Mouse (Mus musculus): ENCODE data around the gene Gm20388. TPM values are rescaled to one million over a fixed set of nuclear protein-coding genes. Genes with fewer than 3 reads are reported as not detected.

Gene Gm20388
- total RNA-seq, 2 experiments from 2014 or later = 18.6 TPM; not detected in 1

DNA sequence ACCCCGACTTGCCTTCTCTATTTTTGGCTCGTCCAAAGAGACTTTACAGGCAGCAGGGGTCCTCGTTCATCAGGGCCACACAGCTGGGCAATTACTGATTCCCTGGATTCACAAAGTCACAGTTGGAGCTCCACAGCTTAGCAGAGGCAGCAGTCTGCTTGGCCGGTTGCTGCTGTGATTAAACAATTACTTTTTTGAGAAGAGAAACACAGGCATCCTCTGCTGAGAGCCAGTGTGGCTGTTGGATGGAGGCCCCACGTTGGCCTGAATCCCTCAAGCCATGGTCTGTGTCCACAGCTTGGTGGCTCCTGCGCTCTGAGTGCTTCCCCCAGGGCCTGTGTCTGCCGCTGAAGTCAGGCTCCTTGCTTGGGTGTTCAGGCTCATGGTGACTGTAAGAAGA, 2904.0 kb downstream of the Gm20388 start:
- intact Hi-C loops (cut with DNase I) = no loop called here

GRCm38 (mm10) chr8:122816965-122817364, 2906.3 kb downstream of the Gm20388 start:
- intact Hi-C loops (cut with DNase I) = no loop called here
- no peak for DNase-seq (ENCODE audit: low spot score in 2 of 2)

More for the DNA sequence above, 2904.0 kb downstream of the Gm20388 start:
- peak in 1 of 2 experiments; percentile 22 for DNase-seq (ENCODE audit: low spot score in 2 of 2)

DNA sequence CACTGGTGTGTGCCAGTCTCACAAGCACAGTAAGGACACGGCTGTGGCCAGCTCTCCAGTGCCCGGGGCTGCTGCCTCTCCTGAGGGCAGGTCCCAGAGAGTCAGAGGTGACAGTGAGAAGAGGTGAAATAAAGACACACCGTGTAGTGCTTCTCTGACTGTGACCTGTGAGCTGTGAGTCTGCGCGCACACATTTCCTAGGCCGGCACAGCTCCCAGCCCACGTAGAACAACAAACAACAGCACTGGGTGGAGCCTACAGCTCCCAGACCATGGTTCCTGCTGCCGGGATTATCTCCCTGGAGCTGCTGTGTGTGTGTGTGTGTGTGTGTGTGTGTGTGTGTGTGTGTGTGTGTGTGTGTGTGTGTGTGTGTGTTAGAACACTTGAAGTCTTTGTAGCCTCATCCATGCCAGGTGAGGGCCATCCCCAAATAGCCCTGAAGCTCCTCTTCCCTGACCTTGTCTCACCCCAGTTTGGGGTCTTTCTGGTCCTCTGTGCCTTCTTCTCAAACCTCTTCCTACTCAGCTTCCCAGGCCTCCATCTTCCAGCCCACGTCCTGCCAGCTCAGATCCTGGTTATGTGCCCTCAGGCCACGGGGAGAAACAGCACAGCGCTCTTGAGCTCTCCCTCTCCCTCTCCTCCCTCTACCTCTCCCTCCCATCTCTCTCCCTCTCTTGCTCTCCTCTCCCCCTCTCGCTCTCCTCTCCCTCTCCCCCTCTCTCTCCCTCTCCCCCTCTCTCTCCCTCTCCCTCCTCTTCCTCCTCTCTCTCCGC, 2907.3 kb downstream of the Gm20388 start:
- intact Hi-C loops (cut with DNase I) = no loop called here
- no peak for DNase-seq (ENCODE audit: low spot score in 2 of 2)

GRCm38 (mm10) chr8:122819776-122820175, 2909.1 kb downstream of the Gm20388 start:
- DNase-seq (ENCODE audit: low spot score in 2 of 2) = no peak
- intact Hi-C loops (cut with DNase I) = no loop called here

- intact Hi-C loops (cut with DNase I) = no loop called here
- DNase-seq (ENCODE audit: low spot score in 2 of 2) = no peak
Observed at GRCm38 (mm10) chr8:122824571-122824970, 2913.9 kb downstream of the Gm20388 start.

DNA sequence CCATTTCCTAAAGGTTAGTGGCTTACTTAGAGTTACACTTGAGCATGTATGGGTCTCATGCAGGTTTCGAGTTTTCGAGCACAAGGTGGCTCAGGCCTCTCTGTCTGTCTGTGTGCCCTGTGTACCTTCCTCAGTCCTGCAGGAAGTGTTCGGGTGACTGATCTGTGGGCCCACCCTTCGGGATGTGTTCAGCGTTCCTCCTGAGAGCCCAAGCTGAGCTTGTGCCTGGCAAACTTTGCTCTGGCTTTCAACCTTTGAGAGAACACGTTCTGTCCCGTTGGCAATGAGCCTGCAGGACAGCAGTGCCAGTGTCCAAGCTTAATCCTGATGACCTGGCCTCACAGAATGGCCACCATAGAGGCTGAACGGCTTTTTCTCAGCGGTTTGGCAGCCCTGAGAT, 2914.3 kb downstream of the Gm20388 start:
- no peak for DNase-seq (ENCODE audit: low spot score in 2 of 2)
- intact Hi-C loops (cut with DNase I) = no loop called here

DNA sequence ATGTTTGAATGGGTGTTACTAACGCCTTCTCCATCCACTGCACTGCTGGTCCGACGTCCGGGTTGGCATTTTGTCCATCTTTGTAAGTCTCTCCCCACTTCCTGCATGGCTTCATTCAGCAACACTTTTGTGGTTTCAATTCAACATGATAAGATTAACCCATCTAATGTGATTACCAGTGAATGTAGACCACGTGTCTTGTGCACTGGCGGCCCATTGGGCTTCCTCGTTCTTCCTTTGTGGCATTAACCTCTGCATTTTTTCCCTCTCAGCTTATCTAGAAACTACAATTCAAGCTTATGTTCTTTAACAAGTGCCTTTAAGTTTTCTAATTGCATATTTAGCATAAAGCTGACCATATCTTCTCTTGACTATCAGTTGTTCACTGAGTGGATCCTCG, 2914.8 kb downstream of the Gm20388 start:
- no peak for DNase-seq (ENCODE audit: low spot score in 2 of 2)
- intact Hi-C loops (cut with DNase I) = no loop called here

DNA sequence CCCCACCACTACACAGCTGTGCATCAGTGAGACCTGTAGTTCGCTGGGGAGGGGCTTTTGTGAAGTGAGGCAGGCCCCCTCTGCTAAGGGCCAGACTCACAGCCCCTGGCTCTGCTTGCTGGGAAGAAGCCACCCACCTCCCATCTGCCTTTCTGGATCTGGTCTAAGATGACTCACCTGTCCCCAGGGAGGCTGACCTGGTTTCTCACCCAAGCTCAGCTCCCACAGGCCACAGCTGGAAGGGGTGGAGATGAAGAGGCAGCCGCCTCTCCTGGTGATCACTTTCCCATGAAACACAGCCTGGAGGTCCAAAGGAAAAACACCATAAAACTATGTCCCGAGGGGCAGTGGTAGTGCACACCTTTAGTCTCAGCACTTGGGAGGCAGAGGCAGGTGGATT, 2918.8 kb downstream of the Gm20388 start:
- intact Hi-C loops (cut with DNase I) = no loop called here

GRCm38 (mm10) chr8:122830349-122831061, 2919.9 kb downstream of the Gm20388 start:
- intact Hi-C loops (cut with DNase I) = loop anchor here (1.0 to 5.0 kb wide), 4 partner anchors 152 to 362 kb away; no protein-coding TSS in a partner anchor
- DNase-seq (ENCODE audit: low spot score in 2 of 2) = peak; percentile 89 to 94

More for the DNA sequence above, 2918.8 kb downstream of the Gm20388 start:
- DNase-seq (ENCODE audit: low spot score in 2 of 2) = peak in 1 of 2 experiments; percentile 17

GRCm38 (mm10) chr8:122834416-122834815, 2923.8 kb downstream of the Gm20388 start:
- DNase-seq (ENCODE audit: low spot score in 2 of 2) = no peak
- intact Hi-C loops (cut with DNase I) = loop anchor here (5.0 kb wide), 2 partner anchors 337 to 358 kb away; no protein-coding TSS in a partner anchor

DNA sequence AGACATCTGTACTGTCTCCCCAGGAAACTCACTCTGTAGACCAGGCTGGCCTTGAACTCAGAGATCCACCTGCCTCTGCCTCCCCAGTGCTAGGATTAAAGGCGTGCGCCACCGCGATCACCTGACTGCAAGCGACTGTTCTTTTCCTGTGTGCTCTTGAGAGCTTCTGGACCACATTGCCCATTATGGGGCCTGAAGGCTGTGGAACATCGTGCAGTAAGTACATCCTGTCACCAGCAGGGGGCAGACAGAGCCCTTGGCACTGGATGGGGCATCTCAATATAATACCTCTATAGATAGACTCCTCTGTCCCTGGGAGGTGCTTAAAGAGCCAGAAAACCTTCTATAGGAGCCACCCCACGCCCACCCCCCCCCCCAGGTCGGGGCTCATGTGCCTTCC, 2924.3 kb downstream of the Gm20388 start:
- intact Hi-C loops (cut with DNase I) = loop anchor here (5.0 kb wide), 3 partner anchors 338 to 367 kb away; no protein-coding TSS in a partner anchor
- peak; percentile 75 to 85 for DNase-seq (ENCODE audit: low spot score in 2 of 2)

DNA sequence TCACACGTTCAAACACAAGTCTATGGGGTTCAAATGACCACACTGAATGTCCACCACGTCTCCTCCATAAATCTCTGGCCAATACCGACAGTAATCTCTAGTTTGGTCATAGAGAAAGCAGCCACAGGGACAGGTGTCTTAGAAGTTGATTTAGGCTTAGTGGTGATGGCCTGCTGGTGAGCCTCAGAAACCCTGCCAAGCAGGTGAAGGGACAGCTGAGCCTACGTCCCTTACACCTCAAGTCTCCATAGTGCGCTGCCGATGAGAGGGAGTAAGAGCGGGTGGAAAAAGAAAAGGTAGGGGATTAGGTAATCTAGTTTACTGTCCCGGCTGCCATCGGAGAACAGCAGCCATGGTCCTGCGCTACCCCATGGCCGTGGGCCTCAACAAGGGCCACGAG, 2925.6 kb downstream of the Gm20388 start:
- no peak for DNase-seq (ENCODE audit: low spot score in 2 of 2)
- intact Hi-C loops (cut with DNase I) = loop anchor here (5.0 kb wide), 1 partner anchor 366 kb away; no protein-coding TSS in a partner anchor

DNA sequence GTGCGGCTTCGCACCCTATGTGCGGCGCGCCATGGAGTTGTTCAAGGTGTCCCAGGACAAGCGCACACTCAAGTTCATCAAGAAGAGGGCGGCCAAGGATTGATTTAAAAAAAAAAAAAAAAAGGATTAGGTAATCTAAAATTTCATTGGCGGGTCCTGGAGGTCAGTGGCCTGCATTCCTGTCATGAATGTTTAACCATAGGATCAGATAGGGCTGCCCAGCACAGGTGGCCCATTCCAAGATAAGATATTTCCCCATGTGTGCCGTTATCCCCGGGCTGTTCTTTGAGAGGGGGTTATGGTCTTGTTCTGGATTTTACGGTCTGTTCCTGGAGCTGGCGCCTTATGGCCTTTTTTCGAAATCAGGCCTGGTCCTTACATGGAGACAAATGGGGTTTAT, 2926.1 kb downstream of the Gm20388 start:
- no peak for DNase-seq (ENCODE audit: low spot score in 2 of 2)
- intact Hi-C loops (cut with DNase I) = loop anchor here (5.0 kb wide), 1 partner anchor 366 kb away; no protein-coding TSS in a partner anchor

DNA sequence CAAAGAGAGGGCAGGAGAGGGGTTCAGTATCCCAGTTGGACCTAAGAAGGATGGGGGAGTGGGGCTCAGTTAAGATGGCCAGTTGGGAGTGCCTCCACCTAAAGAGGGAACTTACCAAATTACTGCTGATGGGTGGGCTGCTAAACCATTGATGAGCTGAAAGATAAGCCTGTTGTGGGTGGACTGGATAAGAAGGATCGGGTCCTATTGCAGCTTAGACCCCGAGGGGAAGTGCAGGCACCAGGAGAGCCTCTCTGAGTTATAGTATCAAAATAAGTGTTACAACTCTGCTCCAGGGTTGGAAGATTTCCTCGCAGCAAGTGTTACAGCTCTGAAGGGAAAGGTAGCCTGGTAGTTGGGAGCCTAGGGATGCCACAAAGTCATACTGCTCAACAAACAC, 2933.5 kb downstream of the Gm20388 start:
- intact Hi-C loops (cut with DNase I) = no loop called here
- DNase-seq (ENCODE audit: low spot score in 2 of 2) = no peak

DNA sequence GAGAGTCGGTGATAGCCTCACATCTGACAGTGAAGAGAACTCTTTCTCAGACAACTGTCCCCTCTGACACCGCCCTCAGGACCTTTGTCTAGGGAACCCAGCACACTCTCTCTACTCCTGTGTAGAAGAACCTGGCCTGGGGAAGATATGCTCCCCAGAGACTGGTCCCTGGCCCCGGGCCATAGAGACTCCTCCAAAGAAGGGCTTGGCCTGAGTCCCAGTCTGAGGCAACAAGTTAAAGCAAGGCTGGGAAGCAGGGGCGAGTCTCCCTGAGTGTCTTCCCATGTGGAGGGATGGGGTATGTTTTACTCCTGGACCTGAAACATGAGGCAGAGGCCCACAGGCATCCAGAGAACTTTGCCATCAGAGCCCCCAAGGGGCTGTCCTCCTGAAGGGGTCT, 2935.0 kb downstream of the Gm20388 start:
- intact Hi-C loops (cut with DNase I) = no loop called here
- DNase-seq (ENCODE audit: low spot score in 2 of 2) = no peak

GRCm38 (mm10) chr8:122847829-122848561, 2937.4 kb downstream of the Gm20388 start, which contains the start of gene Cdh15:
Cdh15 (plus strand) TSS chr8:122847966.
- intact Hi-C loops (cut with DNase I) = no loop called here
- peak in 1 of 2 experiments; percentile 33 for DNase-seq (ENCODE audit: low spot score in 2 of 2)

- intact Hi-C loops (cut with DNase I) = no loop called here
- DNase-seq (ENCODE audit: low spot score in 2 of 2) = no peak
Observed at GRCm38 (mm10) chr8:122849152-122849910, 2938.7 kb downstream of the Gm20388 start.

DNA sequence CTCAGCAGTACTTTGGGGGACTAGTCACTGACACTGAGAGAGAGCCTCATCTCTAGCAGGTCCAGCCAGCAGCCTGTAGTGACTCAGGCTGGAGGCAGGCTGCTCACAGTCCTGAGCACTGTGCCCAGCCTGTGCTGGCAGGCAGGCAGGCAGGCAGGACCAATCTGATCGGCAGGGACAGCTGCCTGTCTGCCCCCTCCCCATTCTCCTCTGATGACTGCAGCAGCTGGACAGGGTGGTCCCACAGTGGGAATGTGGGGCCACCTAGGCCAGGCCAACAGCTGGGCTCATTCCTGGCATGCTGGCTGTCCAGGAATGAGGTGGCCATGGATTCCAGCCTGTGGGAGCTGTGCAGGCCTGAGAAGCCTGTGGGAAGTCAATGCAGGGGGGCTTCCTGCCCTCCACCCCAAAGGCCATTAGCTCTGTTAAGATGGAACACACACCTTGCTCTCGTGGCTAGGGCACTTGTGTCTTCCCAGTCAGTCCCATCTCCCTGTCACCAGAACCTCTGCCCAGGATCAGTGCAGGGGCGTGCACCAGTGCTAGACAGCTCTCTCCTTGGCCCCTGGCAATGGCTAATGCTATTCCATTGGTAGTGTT, 2940.1 kb downstream of the Gm20388 start:
- intact Hi-C loops (cut with DNase I) = no loop called here
- DNase-seq (ENCODE audit: low spot score in 2 of 2) = no peak
